Comparison of ENCODE assay signal across 8 mouse cellular contexts in the genomic region with DNA sequence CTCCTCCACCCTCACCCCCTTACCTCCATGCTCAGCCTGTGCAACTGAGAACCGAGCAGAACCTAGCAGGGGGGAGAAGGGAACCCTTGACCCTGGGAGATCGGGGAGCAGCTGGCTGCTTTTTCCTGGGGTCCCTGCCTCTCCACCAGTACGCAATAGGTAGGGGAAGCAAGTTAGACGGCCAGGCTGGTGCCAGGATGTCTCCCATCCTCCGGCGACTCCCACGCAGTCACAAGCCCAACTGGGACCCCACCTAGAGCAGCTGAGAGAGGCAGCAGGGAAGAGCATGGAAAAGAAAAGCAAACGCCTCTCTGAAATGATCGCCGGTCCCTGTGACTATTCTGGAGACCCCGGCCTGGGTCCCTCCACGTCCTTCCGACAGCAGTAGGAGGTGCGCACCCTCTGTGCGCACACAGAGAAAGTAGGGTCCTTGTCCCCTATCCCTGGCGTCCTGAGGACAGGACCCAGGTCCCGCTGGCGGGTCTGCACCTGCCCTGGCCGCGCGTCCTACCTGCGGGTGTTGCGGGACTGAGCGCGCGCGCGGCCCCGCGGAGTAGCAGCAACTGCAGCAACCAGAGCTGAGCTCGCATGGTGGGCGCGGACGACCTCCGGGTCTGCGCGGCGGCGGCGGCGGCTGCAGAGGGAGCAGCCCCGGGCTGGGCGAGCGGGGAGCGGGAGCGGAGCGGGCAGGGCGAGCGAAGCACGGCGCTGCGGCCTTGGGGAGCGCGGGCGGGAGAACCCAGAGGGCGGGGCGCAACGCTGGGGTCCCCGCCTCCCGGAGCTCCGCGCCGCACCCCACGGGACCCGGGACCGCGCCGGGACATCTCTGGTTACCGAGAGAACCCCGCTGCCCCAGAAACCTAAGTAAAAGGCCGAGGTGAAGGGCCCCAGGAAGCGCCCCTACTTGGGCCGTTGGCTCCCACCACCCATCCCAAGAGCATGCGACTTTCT. TPM values are rescaled to one million over a fixed set of nuclear protein-coding genes. Genes with fewer than 3 reads are reported as not detected.
DNase-seq lines count a peak whose midpoint lies in the region; ATAC-seq and TF ChIP-seq lines count a peak whose summit lies in the region.

Gene Plxdc1 (minus strand): TSS at position 718 of the 951 bp plus-strand sequence.

- H3K4me3 ChIP-seq in MEL (ENCODE audit: control insufficient read depth in 1 of 2, insufficient read depth in 1 of 2, low read depth in 2 of 2, low read length in 2 of 2) = peak within 1 kb of the TSS; percentile 65 to 77
- H3K4me3 ChIP-seq in embryonic fibroblast, embryonic 13.5 days (ENCODE audit: insufficient read depth, low read length) = peak within 1 kb of the TSS; percentile 51
- peak within 1 kb of the TSS; percentile 80 for H3K4me3 ChIP-seq in hindbrain, postnatal 0 days (ENCODE audit: low read length)
- peak within 1 kb of the TSS; percentile 79 for H3K4me3 ChIP-seq in lung, embryonic 15.5 days
- peak within 1 kb of the TSS; percentile 63 for H3K4me3 ChIP-seq in spleen, adult 2 months (ENCODE audit: extremely low read depth, insufficient read depth, insufficient read length)

- no peaks in the 10 kb centered on the region for H3K9me3 ChIP-seq in MEL (replicated peaks; ENCODE audit: insufficient read depth, low read length)
- H3K9me3 ChIP-seq in hindbrain, postnatal 0 days (ENCODE audit: low read length) = no peaks in the 10 kb centered on the region
- H3K9me3 ChIP-seq in lung, embryonic 15.5 days = no peaks in the 10 kb centered on the region

- peak within 1 kb of the TSS; percentile 77 for H3K9ac ChIP-seq in MEL (ENCODE audit: control insufficient read depth, low read depth, low read length, poor library complexity, severe bottlenecking)
- peak within 1 kb of the TSS; percentile 61 for H3K9ac ChIP-seq in hindbrain, postnatal 0 days (replicated peaks; ENCODE audit: low read length)
- H3K9ac ChIP-seq in lung, embryonic 15.5 days = peak within 1 kb of the TSS; percentile 51

- peaks cover 0 to 15% of the 10 kb centered on the region in 2 experiments; a peak in 2 of 4 replicates for H3K4me1 ChIP-seq in MEL (ENCODE audit: control insufficient read depth in 1 of 2, insufficient read depth in 2 of 2, low read length in 2 of 2)
- H3K4me1 ChIP-seq in embryonic fibroblast, embryonic 13.5 days (ENCODE audit: control insufficient read depth, insufficient read depth, low read length) = peaks cover 3% of the 10 kb centered on the region; the same call in 1 of the 2 replicates
- 0 out of 2 replicates have a peak, but pooled peaks cover 4% of the 10 kb centered on the region for H3K4me1 ChIP-seq in hindbrain, postnatal 0 days (ENCODE audit: insufficient read depth, low read length)
- H3K4me1 ChIP-seq in lung, embryonic 15.5 days = peaks cover 28% of the 10 kb centered on the region
- peaks cover 4% of the 10 kb centered on the region; the same call in 1 of the 2 replicates for H3K4me1 ChIP-seq in spleen, adult 2 months (ENCODE audit: control insufficient read depth, insufficient read depth, insufficient read length)

- peak; percentile 66 to 68 for DNase-seq in heart, adult 18-20 months
- DNase-seq in heart, adult 8-10 months (ENCODE audit: low spot score) = no peak
- peak; percentile 62 for DNase-seq in MEL (ENCODE audit: low read depth, low spot score)
- peak; percentile 40 for DNase-seq in hindbrain, postnatal 0 days (ENCODE audit: low spot score)
- DNase-seq in spleen, adult 2 months (ENCODE audit: low read depth in 1 of 2, low spot score in 2 of 2) = peak in 1 of 2 experiments; percentile 46
- DNase-seq in layer of hippocampus, adult 11-12 months (ENCODE audit: low spot score) = no peak

- no peak within 1 kb of the TSS for H3K27ac ChIP-seq in MEL (ENCODE audit: control insufficient read depth, low read depth, low read length)
- H3K27ac ChIP-seq in embryonic fibroblast, embryonic 13.5 days (ENCODE audit: insufficient read depth, low read length) = no peak within 1 kb of the TSS
- H3K27ac ChIP-seq in hindbrain, postnatal 0 days = no peak within 1 kb of the TSS
- H3K27ac ChIP-seq in lung, embryonic 15.5 days = no peak within 1 kb of the TSS
- no peak within 1 kb of the TSS for H3K27ac ChIP-seq in spleen, adult 2 months (ENCODE audit: insufficient read depth, low read length)

- H3K4me2 ChIP-seq in hindbrain, postnatal 0 days (ENCODE audit: low read depth, low read length) = peak within 1 kb of the TSS; percentile 77
- H3K4me2 ChIP-seq in lung, embryonic 15.5 days = peak within 1 kb of the TSS; percentile 82

- TF ChIP-seq POLR2A in MEL (IDR thresholded peaks at IDR 0.05; ENCODE audit: control insufficient read depth in 1 of 2, insufficient read depth in 1 of 2, low read depth in 1 of 2, low read length in 2 of 2, poor library complexity in 1 of 2) = no peak
- TF ChIP-seq POLR2A in embryonic fibroblast, embryonic 13.5 days (IDR thresholded peaks at IDR 0.05; ENCODE audit: low read depth, low read length) = no peak
- no peak for TF ChIP-seq POLR2A in spleen, adult 2 months (IDR thresholded peaks at IDR 0.05; ENCODE audit: low read depth, low read length)

- no peak for TF ChIP-seq EP300 in MEL (IDR thresholded peaks at IDR 0.05; ENCODE audit: low read depth in 1 of 2, low read length in 2 of 2)

- no peak for ATAC-seq in hindbrain, postnatal 0 days
- ATAC-seq in lung, embryonic 15.5 days (ENCODE audit: borderline replicate concordance, extremely low read depth, low FRiP score, low TSS enrichment) = no peak

- WGBS in hindbrain, postnatal 0 days = 2% methylated on average over 72 of the region's 74 CpGs
- 2% methylated on average over 74 of the region's 74 CpGs for WGBS in lung, embryonic 15.5 days
- WGBS in spleen, adult 2 months = 3% methylated on average over 63 of the region's 74 CpGs

- H3K36me3 ChIP-seq in MEL (ENCODE audit: control insufficient read depth in 1 of 2, insufficient read depth in 2 of 2, low read length in 2 of 2) = peaks cover 0 to 4% of the 10 kb centered on the region in 2 experiments; a peak in 1 of 4 replicates
- H3K36me3 ChIP-seq in hindbrain, postnatal 0 days (ENCODE audit: insufficient read depth, low read length) = no peaks in the 10 kb centered on the region
- no peaks in the 10 kb centered on the region for H3K36me3 ChIP-seq in lung, embryonic 15.5 days
- no peaks in the 10 kb centered on the region for H3K36me3 ChIP-seq in spleen, adult 2 months (ENCODE audit: control insufficient read depth, insufficient read depth, low read length)

- no peak for TF ChIP-seq RAD21 in MEL (IDR thresholded peaks at IDR 0.05; ENCODE audit: low read depth, low read length)

- peaks cover 3% of the 10 kb centered on the region; the same call in 1 of the 2 replicates for H3K79me2 ChIP-seq in MEL (ENCODE audit: control insufficient read depth, insufficient read depth, low read length, poor library complexity)

- TF ChIP-seq CTCF in MEL (IDR thresholded peaks at IDR 0.05 in 2 of 3, conservative IDR thresholded peaks at IDR 0.05 in 1 of 3; ENCODE audit: control insufficient read depth in 1 of 3, insufficient read depth in 1 of 3, low read depth in 2 of 3, low read length in 3 of 3, poor library complexity in 1 of 3, severe bottlenecking in 1 of 3) = no peak
- no peak for TF ChIP-seq CTCF in embryonic fibroblast, embryonic 13.5 days (IDR thresholded peaks at IDR 0.05; ENCODE audit: borderline replicate concordance, insufficient read depth, low read length)
- no peak for TF ChIP-seq CTCF in hindbrain, postnatal 0 days (IDR thresholded peaks at IDR 0.05; ENCODE audit: low read depth)
- no peak for TF ChIP-seq CTCF in spleen, adult 2 months (IDR thresholded peaks at IDR 0.05; ENCODE audit: extremely low read depth, insufficient read depth, insufficient read length, insufficient replicate concordance)

- H3K27me3 ChIP-seq in MEL (ENCODE audit: control insufficient read depth in 1 of 2, insufficient read depth in 2 of 2, low read length in 2 of 2) = 0 out of 4 replicates have a peak, but pooled peaks cover 0 to 1% of the 10 kb centered on the region in 2 experiments
- peaks cover 11% of the 10 kb centered on the region for H3K27me3 ChIP-seq in hindbrain, postnatal 0 days (ENCODE audit: insufficient read depth, low read length)
- H3K27me3 ChIP-seq in lung, embryonic 15.5 days = peaks cover 30% of the 10 kb centered on the region
- H3K27me3 ChIP-seq in spleen, adult 2 months (ENCODE audit: control insufficient read depth, insufficient read depth, low read length) = peaks cover 6% of the 10 kb centered on the region; the same call in 1 of the 2 replicates

TF ChIP-seq in MEL, 35 proteins besides CTCF, POLR2A, EP300 and RAD21:
- TF ChIP-seq KAT2A (conservative IDR thresholded peaks at IDR 0.05; ENCODE audit: low read depth, low read length) (no peak), TCF12 (IDR thresholded peaks at IDR 0.05; ENCODE audit: low read depth, low read length) (no peak), SIN3A (IDR thresholded peaks at IDR 0.05; ENCODE audit: low read length) (0 out of 2 replicates have a peak, but pooled peaks have one; percentile 20), MXI1 (IDR thresholded peaks at IDR 0.05; ENCODE audit: low read depth, low read length) (peak; percentile 24; the same call in 1 of the 2 replicates), ETS1 (IDR thresholded peaks at IDR 0.05; ENCODE audit: low read depth, low read length) (no peak), NRF1 (IDR thresholded peaks at IDR 0.05; ENCODE audit: insufficient read depth, low read depth, low read length, poor library complexity, severe bottlenecking) (peak; percentile 56; the same call in 1 of the 2 replicates), MAX (IDR thresholded peaks at IDR 0.05; ENCODE audit: low read length) (0 out of 2 replicates have a peak, but pooled peaks have one; percentile 21), MYB (IDR thresholded peaks at IDR 0.05; ENCODE audit: low read depth, low read length) (no peak), POLR2AphosphoS5 (IDR thresholded peaks at IDR 0.05; ENCODE audit: borderline replicate concordance, low read depth, low read length) (no peak)

RNA-seq across cellular contexts. Expression of gene Plxdc1, which starts in this region (rescaled TPM):
- total RNA-seq in heart, adult 18-20 months (2021) = 1 to 10 TPM; 3.2 to 4.6 TPM
- 1 to 10 TPM; 2.7 to 4.5 (median 3.4) TPM for total RNA-seq in heart, adult 8-10 months (2022)
- 13.1 and 15.1 TPM in 2 replicates for total RNA-seq in MEL (2012; rRNA removed)
- polyA plus RNA-seq in MEL (2012; ENCODE audit: insufficient read depth in 1 of 2, insufficient read length in 2 of 2, low read depth in 1 of 2, low replicate concordance in 2 of 2, missing spikeins in 1 of 2) = 10 to 100 TPM in 1 of 2 experiments, not detected in 1; 24.5 TPM
- 0.68 and 0.86 TPM in 2 replicates for polyA plus RNA-seq in embryonic fibroblast, embryonic 13.5 days (2011; ENCODE audit: insufficient read length, low read depth, missing spikeins)
- 1.5 and 3.8 TPM in 2 replicates for total RNA-seq in hindbrain, postnatal 0 days (2014; rRNA removed)
- polyA plus RNA-seq in hindbrain, postnatal 0 days (2015; fragmentation: Nextera tagmentation; extraction: Ambion mirVana) = 4.2 and 4.6 TPM in 2 replicates
- 0.89 and 1.3 TPM in 2 replicates for polyA plus RNA-seq in lung, embryonic 15.5 days (2015; fragmentation: Nextera tagmentation; extraction: Ambion mirVana)
- 9.0 and 9.7 TPM in 2 replicates for polyA plus RNA-seq in spleen, adult 2 months (2012; rRNA removed)

Comparison
In these comparisons a context has a peak if more than half of its experiments do, and no peak if none do; other contexts are left out.
1. DNase-seq: peak in heart, adult 18-20 months (2 of 2), MEL (single experiment) and hindbrain, postnatal 0 days (single experiment); none in heart, adult 8-10 months (single experiment) and layer of hippocampus, adult 11-12 months (single experiment).
2. Peak in every context shown above with its lines, with median percentiles within 50 percentile points of each other: H3K4me3 ChIP-seq and H3K9ac ChIP-seq.